ENCODE assay signal across 10 mouse cellular contexts in genomic region chr2:83332770-83333157, GRCm38 (mm10).
A peak's percentile ranks its signal among the peaks of the same experiment; 100 is the strongest.
DNase-seq lines count a peak whose midpoint lies in the region; ATAC-seq and TF ChIP-seq lines count a peak whose summit lies in the region.
"Had no signal": no experiment of that assay in that cellular context is flagged by ENCODE, and none has a peak within 500 bp of the region (broad histone marks: within the 10 kb centered on the region; RNA-seq: fewer than 3 reads in every experiment).

No protein-coding gene starts in this region.

- H3K27me3 ChIP-seq in kidney, embryonic 14.5 days (ENCODE audit: control insufficient read depth, insufficient read depth, low read length): no peaks in the 10 kb centered on the region
- no peaks in the 10 kb centered on the region for H3K27me3 ChIP-seq in E14TG2a.4 (ENCODE audit: insufficient read depth, low read length)
- H3K27me3 ChIP-seq in intestine, embryonic 15.5 days (replicated peaks): no peaks in the 10 kb centered on the region

- ATAC-seq in kidney, embryonic 14.5 days (ENCODE audit: low FRiP score, low TSS enrichment): peak; percentile 62; the same call in 1 of the 2 replicates
- peak; percentile 49; the same call in 1 of the 2 replicates for ATAC-seq in intestine, embryonic 15.5 days
- ATAC-seq in megakaryocyte-erythroid progenitor cell, adult 5-6 weeks (replicated peaks; ENCODE audit: low FRiP score, low TSS enrichment, poor library complexity, severe bottlenecking): no peak

- 24% methylated on average over 5 of the region's 5 CpGs for WGBS in kidney, embryonic 14.5 days
- 26% methylated on average over 5 of the region's 5 CpGs for WGBS in intestine, embryonic 15.5 days

- no peak overlapping the region for H3K9ac ChIP-seq in kidney, embryonic 14.5 days (ENCODE audit: low read depth, low read length)
- no peak overlapping the region for H3K9ac ChIP-seq in intestine, embryonic 15.5 days

- no peaks in the 10 kb centered on the region for H3K36me3 ChIP-seq in kidney, embryonic 14.5 days (ENCODE audit: control insufficient read depth, insufficient read depth, low read length)
- H3K36me3 ChIP-seq in E14TG2a.4 (ENCODE audit: insufficient read depth, low read length): no peaks in the 10 kb centered on the region
- no peaks in the 10 kb centered on the region for H3K36me3 ChIP-seq in intestine, embryonic 15.5 days

- H3K4me3 ChIP-seq in kidney, embryonic 14.5 days (ENCODE audit: low read length): no peak overlapping the region
- no peak overlapping the region for H3K4me3 ChIP-seq in E14TG2a.4 (replicated peaks; ENCODE audit: low read length)
- no peak overlapping the region for H3K4me3 ChIP-seq in intestine, embryonic 15.5 days (replicated peaks)

- H3K4me1 ChIP-seq in kidney, embryonic 14.5 days (ENCODE audit: control insufficient read depth, insufficient read depth, low read length): no peaks in the 10 kb centered on the region
- H3K4me1 ChIP-seq in E14TG2a.4 (replicated peaks; ENCODE audit: low read depth, low read length): no peaks in the 10 kb centered on the region
- no peaks in the 10 kb centered on the region for H3K4me1 ChIP-seq in intestine, embryonic 15.5 days (replicated peaks)

- no peak for DNase-seq in kidney, adult 18-20 months
- peak; percentile 36 for DNase-seq in adipocyte (ENCODE audit: low spot score)
- DNase-seq in layer of hippocampus, adult 9-10 months (ENCODE audit: low spot score): no peak
- DNase-seq in left cerebral cortex, postnatal 36 days (ENCODE audit: low spot score in 2 of 2): no peak
- DNase-seq: adrenal gland, postnatal 36 days; gastrocnemius, postnatal 10 days had no signal

- intact Hi-C loops in left cerebral cortex, postnatal 36 days (cut with DNase I): loop anchor here (10.0 kb wide), 3 partner anchors 758 to 1278 kb away; partner anchors contain the start of gene Zfp804a

- no peak overlapping the region for H3K27ac ChIP-seq in kidney, embryonic 14.5 days (ENCODE audit: low read depth, low read length)
- no peak overlapping the region for H3K27ac ChIP-seq in intestine, embryonic 15.5 days

- H3K9me3 ChIP-seq in kidney, embryonic 14.5 days (ENCODE audit: control insufficient read depth, low read length): no peaks in the 10 kb centered on the region
- H3K9me3 ChIP-seq in E14TG2a.4 (ENCODE audit: low read length): no peaks in the 10 kb centered on the region
- no peaks in the 10 kb centered on the region for H3K9me3 ChIP-seq in intestine, embryonic 15.5 days

- 0 out of 2 replicates have a peak, but pooled peaks have one; percentile 9 for TF ChIP-seq CTCF in E14TG2a.4 (conservative IDR thresholded peaks at IDR 0.05; ENCODE audit: low read length)

- no peak overlapping the region for H3K4me2 ChIP-seq in kidney, embryonic 14.5 days (replicated peaks; ENCODE audit: low read depth, low read length)
- no peak overlapping the region for H3K4me2 ChIP-seq in intestine, embryonic 15.5 days (replicated peaks)
